Mouse (Mus musculus): ENCODE measurements around the gene AI464131. TPM values are rescaled to one million over a fixed set of nuclear protein-coding genes. Genes with fewer than 3 reads are reported as not detected.

Gene AI464131
- 7.4 and 9.0 TPM in 2 replicates for polyA plus RNA-seq (2015; fragmentation: Nextera tagmentation; extraction: Ambion mirVana)

- H3K4me3 ChIP-seq (replicated peaks), result peak within 1 kb of the TSS; percentile 46
- peak within 1 kb of the TSS; percentile 27 for H3K9ac ChIP-seq
- WGBS, result under 1% methylated on average over 18 of the region's 18 CpGs
Measured at GRCm38 (mm10) chr4:41502986-41503412, at the start of gene AI464131. TSS of gene AI464131 (minus strand) at chr4:41503076.

GRCm38 (mm10) chr4:41552529-41552928 lies 49.7 kb upstream of the AI464131 start:
- 36% methylated on average over 6 of the region's 6 CpGs for WGBS
- no peaks in the 10 kb centered on the region for H3K36me3 ChIP-seq
- no peak for ATAC-seq (replicated peaks; ENCODE audit: low FRiP score)
- no peak overlapping the region for H3K27ac ChIP-seq
- H3K4me1 ChIP-seq, result peaks cover 9% of the 10 kb centered on the region
- H3K9me3 ChIP-seq (replicated peaks), result no peaks in the 10 kb centered on the region
- H3K4me2 ChIP-seq, result no peak overlapping the region
- H3K27me3 ChIP-seq, result peaks cover 3% of the 10 kb centered on the region; the same call in 1 of the 2 replicates
- no peak overlapping the region for H3K4me3 ChIP-seq (replicated peaks)
- H3K9ac ChIP-seq, result no peak overlapping the region

More at GRCm38 (mm10) chr4:41502986-41503412, at the start of gene AI464131:
- Histone ChIP-seq H3K27me3 (peaks cover 52% of the 10 kb centered on the region), H3K9me3 (replicated peaks) (no peaks in the 10 kb centered on the region), H3K4me1 (peaks cover 63% of the 10 kb centered on the region), H3K36me3 (no peaks in the 10 kb centered on the region), H3K4me2 (peak within 1 kb of the TSS; percentile 70), H3K27ac (peak within 1 kb of the TSS; percentile 79)
- peak; percentile 91 for ATAC-seq (replicated peaks; ENCODE audit: low FRiP score)

- Histone ChIP-seq H3K4me1 (no peaks in the 10 kb centered on the region), H3K27me3 (peaks cover 3% of the 10 kb centered on the region; the same call in 1 of the 2 replicates)
- ATAC-seq (replicated peaks; ENCODE audit: low FRiP score), result no peak
Measured at GRCm38 (mm10) chr4:41547086-41547485, 44.2 kb upstream of the AI464131 start.

DNA sequence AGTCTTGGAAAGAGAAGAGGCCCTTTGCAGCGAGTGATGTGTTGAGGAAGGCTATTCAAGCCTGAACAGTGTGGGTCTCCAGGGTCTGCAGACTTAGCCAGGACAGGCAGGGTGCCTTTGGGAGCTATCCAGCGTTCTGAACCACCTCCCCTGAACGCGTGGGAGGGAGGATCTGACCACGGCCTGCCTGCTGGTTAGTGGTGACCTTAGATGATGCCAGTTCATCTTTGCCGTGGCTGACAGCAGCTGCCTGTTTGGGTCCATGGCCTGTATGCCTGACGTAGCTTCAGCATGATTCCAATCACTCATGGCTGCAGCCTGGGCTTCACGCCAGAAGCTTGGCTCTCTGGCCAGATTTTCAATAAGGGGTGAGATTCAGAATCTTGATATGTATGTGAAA lies 43.1 kb upstream of the AI464131 start:
- 13% methylated on average over 8 of the region's 8 CpGs for WGBS
- no peaks in the 10 kb centered on the region for H3K4me1 ChIP-seq
- peaks cover 3% of the 10 kb centered on the region; the same call in 1 of the 2 replicates for H3K27me3 ChIP-seq
- H3K4me2 ChIP-seq, result no peak overlapping the region
- H3K9ac ChIP-seq, result no peak overlapping the region
- H3K4me3 ChIP-seq (replicated peaks), result no peak overlapping the region
- ATAC-seq (replicated peaks; ENCODE audit: low FRiP score), result no peak
- H3K9me3 ChIP-seq (replicated peaks), result no peaks in the 10 kb centered on the region
- no peaks in the 10 kb centered on the region for H3K36me3 ChIP-seq
- H3K27ac ChIP-seq, result no peak overlapping the region

More at GRCm38 (mm10) chr4:41547086-41547485, 44.2 kb upstream of the AI464131 start:
- 86% methylated on average over 1 of the region's 1 CpGs for WGBS
- Histone ChIP-seq H3K36me3 (no peaks in the 10 kb centered on the region), H3K9me3 (replicated peaks) (no peaks in the 10 kb centered on the region), H3K4me2 (no peak overlapping the region), H3K9ac (no peak overlapping the region), H3K27ac (no peak overlapping the region), H3K4me3 (replicated peaks) (no peak overlapping the region)

DNA sequence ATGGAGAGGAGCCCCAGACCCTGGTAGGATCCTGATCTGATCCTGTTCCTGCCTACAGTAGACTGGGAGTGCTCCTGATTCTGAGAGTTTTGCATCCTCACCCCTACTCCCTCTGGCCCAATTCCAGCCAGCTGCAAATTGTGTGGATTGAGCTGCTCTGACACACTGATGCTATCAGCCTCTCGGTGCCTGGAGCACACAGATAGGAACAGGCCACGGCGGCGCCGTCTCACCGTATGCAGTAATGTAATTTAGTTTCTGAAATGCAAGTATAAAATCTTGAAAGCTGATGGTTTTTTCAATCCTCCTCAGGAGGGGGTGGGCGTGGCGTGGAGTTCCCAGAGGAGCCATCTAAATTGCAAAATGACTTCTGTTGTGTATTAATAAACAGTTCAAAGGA lies 39.3 kb upstream of the AI464131 start:
- H3K9me3 ChIP-seq (replicated peaks), result no peaks in the 10 kb centered on the region
- no peak overlapping the region for H3K27ac ChIP-seq
- no peaks in the 10 kb centered on the region for H3K36me3 ChIP-seq
- H3K9ac ChIP-seq, result no peak overlapping the region
- WGBS, result 62% methylated on average over 8 of the region's 8 CpGs
- ATAC-seq (replicated peaks; ENCODE audit: low FRiP score), result no peak
- H3K4me1 ChIP-seq, result no peaks in the 10 kb centered on the region
- H3K4me2 ChIP-seq, result no peak overlapping the region
- H3K27me3 ChIP-seq, result no peaks in the 10 kb centered on the region
- H3K4me3 ChIP-seq (replicated peaks), result no peak overlapping the region

GRCm38 (mm10) chr4:41534866-41535265 lies 32.0 kb upstream of the AI464131 start:
- H3K9ac ChIP-seq, result no peak overlapping the region
- no peaks in the 10 kb centered on the region for H3K4me1 ChIP-seq
- no peaks in the 10 kb centered on the region for H3K27me3 ChIP-seq
- no peaks in the 10 kb centered on the region for H3K9me3 ChIP-seq (replicated peaks)
- no peak overlapping the region for H3K4me3 ChIP-seq (replicated peaks)
- 68% methylated on average over 5 of the region's 5 CpGs for WGBS
- no peaks in the 10 kb centered on the region for H3K36me3 ChIP-seq
- ATAC-seq (replicated peaks; ENCODE audit: low FRiP score), result no peak
- H3K27ac ChIP-seq, result no peak overlapping the region
- H3K4me2 ChIP-seq, result no peak overlapping the region

GRCm38 (mm10) chr4:41532420-41532819 lies 29.5 kb upstream of the AI464131 start:
- H3K4me1 ChIP-seq, result peaks cover 13% of the 10 kb centered on the region
- 23% methylated on average over 6 of the region's 6 CpGs for WGBS
- ATAC-seq (replicated peaks; ENCODE audit: low FRiP score), result no peak
- peaks cover 4% of the 10 kb centered on the region; the same call in 1 of the 2 replicates for H3K27me3 ChIP-seq
- H3K27ac ChIP-seq, result no peak overlapping the region
- no peak overlapping the region for H3K9ac ChIP-seq
- no peaks in the 10 kb centered on the region for H3K9me3 ChIP-seq (replicated peaks)
- H3K4me3 ChIP-seq (replicated peaks), result no peak overlapping the region
- H3K4me2 ChIP-seq, result no peak overlapping the region
- no peaks in the 10 kb centered on the region for H3K36me3 ChIP-seq

- Histone ChIP-seq H3K9ac (no peak overlapping the region), H3K4me1 (peaks cover 18% of the 10 kb centered on the region), H3K9me3 (replicated peaks) (no peaks in the 10 kb centered on the region), H3K27me3 (peaks cover 14% of the 10 kb centered on the region; the same call in 1 of the 2 replicates), H3K36me3 (no peaks in the 10 kb centered on the region), H3K4me2 (no peak overlapping the region), H3K27ac (no peak overlapping the region), H3K4me3 (replicated peaks) (no peak overlapping the region)
- ATAC-seq (replicated peaks; ENCODE audit: low FRiP score), result peak; percentile 70
- WGBS, result 9% methylated on average over 8 of the region's 8 CpGs
Measured at GRCm38 (mm10) chr4:41527996-41528395, 25.1 kb upstream of the AI464131 start.

DNA sequence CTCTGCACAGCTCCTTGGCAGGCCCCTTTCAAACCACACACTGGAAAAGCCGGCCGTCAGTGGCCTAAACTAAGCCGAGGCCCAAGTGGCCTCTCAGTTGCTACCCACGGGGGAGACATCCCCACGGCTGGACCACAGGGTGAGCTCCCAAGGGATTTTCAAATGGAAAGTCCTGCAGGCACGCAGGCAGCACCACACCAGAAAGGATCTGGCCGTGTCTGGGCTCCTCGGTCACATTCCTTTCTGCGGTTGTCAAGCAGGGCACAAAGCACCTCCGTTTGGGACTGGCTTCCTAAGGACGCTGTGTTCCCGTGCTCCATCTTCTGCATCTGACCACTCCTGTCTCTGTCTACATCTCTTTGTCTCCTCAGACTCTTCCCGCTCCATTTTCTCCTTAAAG lies 24.2 kb upstream of the AI464131 start:
- 33% methylated on average over 13 of the region's 13 CpGs for WGBS
- Histone ChIP-seq H3K27me3 (peaks cover 14% of the 10 kb centered on the region; the same call in 1 of the 2 replicates), H3K9ac (no peak overlapping the region), H3K9me3 (replicated peaks) (no peaks in the 10 kb centered on the region), H3K4me1 (peaks cover 22% of the 10 kb centered on the region), H3K27ac (no peak overlapping the region), H3K4me2 (no peak overlapping the region), H3K36me3 (no peaks in the 10 kb centered on the region), H3K4me3 (replicated peaks) (no peak overlapping the region)
- ATAC-seq (replicated peaks; ENCODE audit: low FRiP score), result no peak

GRCm38 (mm10) chr4:41526553-41526952 lies 23.7 kb upstream of the AI464131 start:
- H3K9me3 ChIP-seq (replicated peaks), result no peaks in the 10 kb centered on the region
- H3K4me3 ChIP-seq (replicated peaks), result no peak overlapping the region
- no peak overlapping the region for H3K9ac ChIP-seq
- WGBS, result 64% methylated on average over 7 of the region's 7 CpGs
- no peak overlapping the region for H3K4me2 ChIP-seq
- peaks cover 26% of the 10 kb centered on the region for H3K4me1 ChIP-seq
- H3K27me3 ChIP-seq, result peaks cover 14% of the 10 kb centered on the region; the same call in 1 of the 2 replicates
- no peak overlapping the region for H3K27ac ChIP-seq
- no peaks in the 10 kb centered on the region for H3K36me3 ChIP-seq
- ATAC-seq (replicated peaks; ENCODE audit: low FRiP score), result no peak

DNA sequence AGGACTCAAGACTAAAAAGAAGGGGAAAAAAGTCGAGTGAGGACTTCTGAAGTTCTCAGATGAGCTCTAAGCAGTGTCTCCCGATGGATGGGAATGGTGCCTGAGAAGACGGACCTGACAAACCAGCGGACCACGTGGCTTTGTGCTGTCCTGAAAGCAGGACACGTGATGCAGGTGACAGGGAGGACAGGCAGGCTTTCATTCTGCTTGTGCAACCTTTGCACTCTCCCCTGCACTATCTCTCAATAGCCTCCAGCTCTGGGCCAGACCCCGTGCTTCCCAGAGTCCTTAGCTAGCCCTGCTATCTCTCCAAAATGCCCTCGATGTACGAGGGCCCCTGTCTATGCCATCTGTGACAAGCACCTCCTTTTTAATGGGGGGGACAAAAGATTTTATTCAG lies 22.0 kb upstream of the AI464131 start:
- Histone ChIP-seq H3K4me3 (replicated peaks) (no peak overlapping the region), H3K4me1 (peaks cover 28% of the 10 kb centered on the region), H3K27ac (no peak overlapping the region), H3K9ac (no peak overlapping the region), H3K9me3 (replicated peaks) (no peaks in the 10 kb centered on the region), H3K27me3 (peaks cover 25% of the 10 kb centered on the region), H3K4me2 (no peak overlapping the region), H3K36me3 (no peaks in the 10 kb centered on the region)
- ATAC-seq (replicated peaks; ENCODE audit: low FRiP score), result no peak
- WGBS, result 80% methylated on average over 9 of the region's 9 CpGs

DNA sequence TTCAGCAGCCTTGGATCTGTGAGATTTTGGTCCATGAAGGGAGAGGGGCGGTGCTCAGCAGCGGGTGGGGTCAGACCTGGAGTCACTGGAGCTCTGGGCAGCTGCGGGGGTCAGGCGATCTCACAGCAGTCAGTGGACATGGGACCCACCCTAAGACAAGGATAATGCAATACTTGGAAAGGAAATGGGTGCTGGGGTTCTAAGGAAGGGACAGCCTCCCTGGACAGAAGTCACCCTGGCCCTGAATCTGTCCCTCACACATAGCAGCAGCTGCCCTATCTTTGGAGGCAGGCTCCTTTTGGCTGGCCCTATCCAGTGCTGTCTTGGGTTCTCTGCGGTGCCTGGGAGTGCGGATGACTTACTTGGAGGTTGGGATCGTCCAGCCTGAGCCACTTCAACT lies 21.0 kb upstream of the AI464131 start:
- Histone ChIP-seq H3K4me3 (replicated peaks) (no peak overlapping the region), H3K9ac (no peak overlapping the region), H3K36me3 (no peaks in the 10 kb centered on the region), H3K4me2 (no peak overlapping the region), H3K9me3 (replicated peaks) (no peaks in the 10 kb centered on the region), H3K4me1 (peaks cover 28% of the 10 kb centered on the region), H3K27me3 (peaks cover 27% of the 10 kb centered on the region), H3K27ac (no peak overlapping the region)
- no peak for ATAC-seq (replicated peaks; ENCODE audit: low FRiP score)
- 82% methylated on average over 7 of the region's 7 CpGs for WGBS

- no peak overlapping the region for H3K4me2 ChIP-seq
- peaks cover 18% of the 10 kb centered on the region for H3K4me1 ChIP-seq
- ATAC-seq (replicated peaks; ENCODE audit: low FRiP score), result no peak
- no peaks in the 10 kb centered on the region for H3K9me3 ChIP-seq (replicated peaks)
- H3K27me3 ChIP-seq, result peaks cover 25% of the 10 kb centered on the region
- H3K4me3 ChIP-seq (replicated peaks), result no peak overlapping the region
- H3K9ac ChIP-seq, result no peak overlapping the region
- H3K27ac ChIP-seq, result no peak overlapping the region
- no peaks in the 10 kb centered on the region for H3K36me3 ChIP-seq
- 40% methylated on average over 5 of the region's 5 CpGs for WGBS
Measured at GRCm38 (mm10) chr4:41522788-41523187, 19.9 kb upstream of the AI464131 start.
